Mouse (Mus musculus): Measurements from ENCODE around the gene Enthd1. TPM values are rescaled to one million over a fixed set of nuclear protein-coding genes. Genes with fewer than 3 reads are reported as not detected.

Gene Enthd1
- polyA plus RNA-seq, 1 experiment: 0.05 TPM

DNA sequence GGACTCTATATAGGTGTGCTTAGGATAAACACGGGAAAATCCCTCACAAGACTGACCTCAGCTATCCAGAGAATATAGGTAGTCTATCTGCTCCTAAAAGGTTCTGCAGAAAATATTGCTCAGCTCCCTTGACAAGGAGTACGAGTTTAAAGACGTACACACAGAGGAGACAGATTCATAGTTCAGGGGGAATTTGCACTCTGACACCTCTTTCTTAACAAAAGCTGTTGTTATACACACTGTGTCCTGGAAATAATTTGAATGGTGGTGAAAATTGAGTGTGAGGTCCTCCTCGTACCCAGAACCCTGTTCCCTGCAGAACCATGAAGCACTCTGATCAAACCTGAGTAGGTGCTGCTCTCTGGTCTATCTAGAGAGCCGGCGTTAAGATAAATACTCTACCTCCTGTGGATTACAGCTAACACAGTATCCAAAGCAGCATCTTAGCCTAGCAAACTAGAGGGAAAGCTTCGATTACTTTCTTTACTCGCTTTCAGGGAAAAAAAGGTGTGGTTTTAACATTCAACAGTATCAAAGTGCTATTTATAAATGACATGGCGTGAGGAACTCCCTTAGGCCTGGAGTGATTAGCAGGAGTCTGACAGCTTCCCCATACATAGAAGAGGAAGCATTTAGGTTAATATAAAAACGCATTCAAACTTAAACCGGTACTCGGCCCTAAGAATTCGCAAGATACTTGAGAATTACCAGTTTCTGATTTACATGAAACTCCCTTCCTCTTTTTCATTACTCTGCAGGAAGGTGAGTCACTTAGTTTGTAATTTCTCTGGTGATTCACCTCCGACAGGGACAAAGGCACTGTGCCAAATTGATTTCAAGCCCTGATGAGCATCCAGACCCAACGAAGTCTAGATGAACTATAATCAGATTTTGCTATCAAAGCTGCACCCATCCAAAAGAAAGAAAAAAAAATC lies 4.0 kb downstream of the Enthd1 start:
- no peak overlapping the region for H3K4me3 ChIP-seq (ENCODE audit: extremely low read depth, insufficient read depth, insufficient read length)
- H3K36me3 ChIP-seq (ENCODE audit: control insufficient read depth, insufficient read depth, low read length): no peaks in the 10 kb centered on the region
- H3K27ac ChIP-seq (ENCODE audit: insufficient read depth, low read length): peak overlapping the region; percentile 12; the same call in 1 of the 2 replicates
- H3K27me3 ChIP-seq (ENCODE audit: control insufficient read depth, insufficient read depth, low read length): no peaks in the 10 kb centered on the region
- DNase-seq (ENCODE audit: low read depth in 1 of 2, low spot score in 2 of 2): no peak
- peaks cover 18% of the 10 kb centered on the region for H3K4me1 ChIP-seq (ENCODE audit: control insufficient read depth, insufficient read depth, insufficient read length)
- TF ChIP-seq CTCF (IDR thresholded peaks at IDR 0.05; ENCODE audit: extremely low read depth, insufficient read depth, insufficient read length, insufficient replicate concordance): no peak
- TF ChIP-seq POLR2A (IDR thresholded peaks at IDR 0.05; ENCODE audit: low read depth, low read length): no peak
- WGBS: 20% methylated on average over 15 of the region's 15 CpGs

DNA sequence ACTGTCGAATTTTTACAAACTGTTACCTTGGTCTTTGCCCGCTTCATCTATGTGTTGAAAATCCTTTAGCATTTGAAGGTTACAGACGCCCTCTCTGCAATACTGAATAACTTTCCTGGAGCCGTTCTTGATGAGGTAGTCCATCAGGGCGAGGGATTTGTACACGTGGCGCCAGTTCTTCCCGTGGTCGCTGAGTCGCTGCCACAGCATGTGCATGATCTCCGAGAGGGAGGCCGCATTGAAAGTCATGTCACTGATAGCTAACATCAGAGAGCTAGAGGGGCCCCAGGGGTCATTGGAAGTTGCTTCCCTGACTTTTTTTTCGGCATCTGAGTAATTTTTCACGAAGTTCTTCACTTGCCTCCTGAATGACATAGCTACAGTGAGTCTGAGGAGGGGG lies 5.0 kb downstream of the Enthd1 start:
- 23% methylated on average over 14 of the region's 14 CpGs for WGBS
- H3K27ac ChIP-seq (ENCODE audit: insufficient read depth, low read length): no peak overlapping the region
- no peak for DNase-seq (ENCODE audit: low read depth in 1 of 2, low spot score in 2 of 2)
- no peak for TF ChIP-seq POLR2A (IDR thresholded peaks at IDR 0.05; ENCODE audit: low read depth, low read length)
- no peak for TF ChIP-seq CTCF (IDR thresholded peaks at IDR 0.05; ENCODE audit: extremely low read depth, insufficient read depth, insufficient read length, insufficient replicate concordance)
- H3K27me3 ChIP-seq (ENCODE audit: control insufficient read depth, insufficient read depth, low read length): no peaks in the 10 kb centered on the region
- peaks cover 18% of the 10 kb centered on the region for H3K4me1 ChIP-seq (ENCODE audit: control insufficient read depth, insufficient read depth, insufficient read length)
- no peak overlapping the region for H3K4me3 ChIP-seq (ENCODE audit: extremely low read depth, insufficient read depth, insufficient read length)
- no peaks in the 10 kb centered on the region for H3K36me3 ChIP-seq (ENCODE audit: control insufficient read depth, insufficient read depth, low read length)

- 57% methylated on average over 12 of the region's 12 CpGs for WGBS
- H3K27ac ChIP-seq (ENCODE audit: insufficient read depth, low read length): no peak overlapping the region; the same call in 1 of the 2 replicates
- peaks cover 16% of the 10 kb centered on the region for H3K4me1 ChIP-seq (ENCODE audit: control insufficient read depth, insufficient read depth, insufficient read length)
- H3K36me3 ChIP-seq (ENCODE audit: control insufficient read depth, insufficient read depth, low read length): no peaks in the 10 kb centered on the region
- TF ChIP-seq CTCF (IDR thresholded peaks at IDR 0.05; ENCODE audit: extremely low read depth, insufficient read depth, insufficient read length, insufficient replicate concordance) (no peak), POLR2A (IDR thresholded peaks at IDR 0.05; ENCODE audit: low read depth, low read length) (no peak)
- no peak overlapping the region for H3K4me3 ChIP-seq (ENCODE audit: extremely low read depth, insufficient read depth, insufficient read length)
- DNase-seq (ENCODE audit: low read depth in 1 of 2, low spot score in 2 of 2): no peak
- H3K27me3 ChIP-seq (ENCODE audit: control insufficient read depth, insufficient read depth, low read length): no peaks in the 10 kb centered on the region
Measured at GRCm38 (mm10) chr15:80559534-80559933, 5.4 kb downstream of the Enthd1 start.

- H3K36me3 ChIP-seq (ENCODE audit: control insufficient read depth, insufficient read depth, low read length): no peaks in the 10 kb centered on the region
- no peak for DNase-seq (ENCODE audit: low read depth in 1 of 2, low spot score in 2 of 2)
- WGBS: 77% methylated on average over 4 of the region's 4 CpGs
- H3K27me3 ChIP-seq (ENCODE audit: control insufficient read depth, insufficient read depth, low read length): no peaks in the 10 kb centered on the region
- H3K4me3 ChIP-seq (ENCODE audit: extremely low read depth, insufficient read depth, insufficient read length): no peak overlapping the region
- peaks cover 12% of the 10 kb centered on the region for H3K4me1 ChIP-seq (ENCODE audit: control insufficient read depth, insufficient read depth, insufficient read length)
- TF ChIP-seq CTCF (IDR thresholded peaks at IDR 0.05; ENCODE audit: extremely low read depth, insufficient read depth, insufficient read length, insufficient replicate concordance): no peak
- no peak for TF ChIP-seq POLR2A (IDR thresholded peaks at IDR 0.05; ENCODE audit: low read depth, low read length)
- no peak overlapping the region for H3K27ac ChIP-seq (ENCODE audit: insufficient read depth, low read length)
Measured at GRCm38 (mm10) chr15:80557745-80558144, 7.2 kb downstream of the Enthd1 start.

GRCm38 (mm10) chr15:80556021-80556420 lies 8.9 kb downstream of the Enthd1 start:
- no peak for TF ChIP-seq CTCF (IDR thresholded peaks at IDR 0.05; ENCODE audit: extremely low read depth, insufficient read depth, insufficient read length, insufficient replicate concordance)
- TF ChIP-seq POLR2A (IDR thresholded peaks at IDR 0.05; ENCODE audit: low read depth, low read length): no peak
- 91% methylated on average over 2 of the region's 2 CpGs for WGBS
- no peak overlapping the region for H3K27ac ChIP-seq (ENCODE audit: insufficient read depth, low read length)

GRCm38 (mm10) chr15:80554860-80555822 lies 9.8 kb downstream of the Enthd1 start:
- Histone ChIP-seq H3K4me1 (ENCODE audit: control insufficient read depth, insufficient read depth, insufficient read length) (peaks cover 6% of the 10 kb centered on the region; the same call in 1 of the 2 replicates), H3K4me3 (ENCODE audit: extremely low read depth, insufficient read depth, insufficient read length) (no peak overlapping the region), H3K27ac (ENCODE audit: insufficient read depth, low read length) (no peak overlapping the region), H3K27me3 (ENCODE audit: control insufficient read depth, insufficient read depth, low read length) (no peaks in the 10 kb centered on the region), H3K36me3 (ENCODE audit: control insufficient read depth, insufficient read depth, low read length) (no peaks in the 10 kb centered on the region)
- TF ChIP-seq POLR2A (IDR thresholded peaks at IDR 0.05; ENCODE audit: low read depth, low read length) (no peak), CTCF (IDR thresholded peaks at IDR 0.05; ENCODE audit: extremely low read depth, insufficient read depth, insufficient read length, insufficient replicate concordance) (no peak)
- DNase-seq (ENCODE audit: low read depth in 1 of 2, low spot score in 2 of 2): no peak
- WGBS: 50% methylated on average over 6 of the region's 6 CpGs

More at GRCm38 (mm10) chr15:80556021-80556420, 8.9 kb downstream of the Enthd1 start:
- DNase-seq (ENCODE audit: low read depth in 1 of 2, low spot score in 2 of 2): no peak
- H3K36me3 ChIP-seq (ENCODE audit: control insufficient read depth, insufficient read depth, low read length): no peaks in the 10 kb centered on the region
- H3K4me3 ChIP-seq (ENCODE audit: extremely low read depth, insufficient read depth, insufficient read length): no peak overlapping the region
- H3K27me3 ChIP-seq (ENCODE audit: control insufficient read depth, insufficient read depth, low read length): no peaks in the 10 kb centered on the region
- peaks cover 8% of the 10 kb centered on the region; the same call in 1 of the 2 replicates for H3K4me1 ChIP-seq (ENCODE audit: control insufficient read depth, insufficient read depth, insufficient read length)

All from spleen, adult 2 months (tissue).